Mouse (Mus musculus): ENCODE results near the gene Adamts6. TPM values are rescaled to one million over a fixed set of nuclear protein-coding genes. Genes with fewer than 3 reads are reported as not detected.

Gene Adamts6
- polyA plus RNA-seq, 1 experiment from 2014 or later: 7.1 TPM

GRCm38 (mm10) chr13:104504043-104504442 is 216.4 kb downstream of the Adamts6 start:
- no peak for ATAC-seq (replicated peaks; ENCODE audit: insufficient number of reproducible peaks, low FRiP score, low TSS enrichment)
- Histone ChIP-seq H3K4me2 (no peak overlapping the region), H3K36me3 (ENCODE audit: control insufficient read depth, insufficient read depth, low read length) (no peaks in the 10 kb centered on the region), H3K9me3 (replicated peaks; ENCODE audit: control insufficient read depth, low read length) (no peaks in the 10 kb centered on the region), H3K4me3 (ENCODE audit: low read depth, low read length) (no peak overlapping the region), H3K9ac (ENCODE audit: low read depth, low read length) (no peak overlapping the region), H3K27ac (ENCODE audit: low read depth, low read length) (no peak overlapping the region), H3K4me1 (ENCODE audit: control insufficient read depth, insufficient read depth, low read length) (no peaks in the 10 kb centered on the region), H3K27me3 (ENCODE audit: control insufficient read depth, insufficient read depth, low read length) (no peaks in the 10 kb centered on the region)
- 60% methylated on average over 1 of the region's 1 CpGs for WGBS (ENCODE audit: insufficient replicate concordance)

DNA sequence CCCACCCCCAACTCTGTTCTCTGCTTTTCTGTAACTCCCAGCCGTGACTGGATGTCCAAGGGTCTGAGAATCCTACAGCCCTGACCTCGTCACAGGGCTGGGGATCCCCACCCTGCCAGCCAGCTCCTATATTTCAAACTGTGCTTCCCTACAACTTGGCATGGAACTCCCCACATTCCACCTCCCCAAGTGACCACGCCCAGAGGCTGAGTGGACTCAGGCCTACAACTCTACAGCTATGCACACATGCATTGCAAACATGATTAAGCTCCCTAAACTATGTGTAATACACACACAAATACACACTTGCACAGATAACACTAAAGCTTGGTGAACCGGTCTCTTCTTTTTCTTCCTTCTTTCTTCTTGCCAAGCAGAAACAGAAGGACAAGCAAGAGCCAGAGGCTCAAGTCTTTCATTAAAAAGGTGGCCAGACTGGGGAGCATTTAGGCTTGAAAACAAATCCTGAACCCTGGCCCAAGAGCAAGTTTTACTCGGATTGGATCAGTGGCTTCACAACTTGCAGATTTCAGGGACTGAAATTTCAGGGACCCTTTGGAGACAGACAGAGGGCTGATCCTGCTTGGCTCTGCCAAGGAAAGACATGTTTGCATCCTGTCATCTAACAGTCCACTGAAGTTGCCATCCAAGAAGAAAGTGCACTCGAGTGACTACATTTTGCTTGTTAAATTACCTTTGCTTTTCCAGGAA is 218.7 kb downstream of the Adamts6 start:
- Histone ChIP-seq H3K36me3 (ENCODE audit: control insufficient read depth, insufficient read depth, low read length) (no peaks in the 10 kb centered on the region), H3K4me1 (ENCODE audit: control insufficient read depth, insufficient read depth, low read length) (no peaks in the 10 kb centered on the region), H3K9me3 (replicated peaks; ENCODE audit: control insufficient read depth, low read length) (no peaks in the 10 kb centered on the region), H3K4me3 (ENCODE audit: low read depth, low read length) (no peak overlapping the region), H3K9ac (ENCODE audit: low read depth, low read length) (no peak overlapping the region), H3K27me3 (ENCODE audit: control insufficient read depth, insufficient read depth, low read length) (no peaks in the 10 kb centered on the region), H3K27ac (ENCODE audit: low read depth, low read length) (no peak overlapping the region), H3K4me2 (no peak overlapping the region)
- 71% methylated on average over 6 of the region's 6 CpGs for WGBS (ENCODE audit: insufficient replicate concordance)
- ATAC-seq (replicated peaks; ENCODE audit: insufficient number of reproducible peaks, low FRiP score, low TSS enrichment): no peak

DNA sequence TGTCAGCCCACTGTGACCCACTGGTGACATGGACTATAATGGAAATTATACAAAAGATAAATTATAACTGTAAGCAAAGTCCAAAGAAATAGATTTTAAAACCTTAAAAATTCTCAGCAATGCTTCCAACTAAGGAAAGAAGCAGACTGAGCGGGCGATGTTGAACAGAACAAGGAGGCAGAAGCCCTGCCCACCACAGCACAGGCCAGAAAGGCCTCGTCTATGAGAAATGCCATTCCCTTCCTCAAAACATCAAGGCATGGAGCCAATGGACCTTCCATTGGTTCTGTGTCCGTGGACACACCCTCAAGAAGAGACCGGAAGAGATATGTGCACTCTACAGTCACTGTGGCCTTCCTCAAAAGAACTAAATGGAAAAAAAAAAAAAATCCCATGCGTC is 220.0 kb downstream of the Adamts6 start:
- H3K4me1 ChIP-seq (ENCODE audit: control insufficient read depth, insufficient read depth, low read length): no peaks in the 10 kb centered on the region
- 79% methylated on average over 6 of the region's 6 CpGs for whole genome bisulfite sequencing (ENCODE audit: insufficient replicate concordance)
- no peak overlapping the region for H3K4me2 ChIP-seq
- no peak overlapping the region for H3K9ac ChIP-seq (ENCODE audit: low read depth, low read length)
- H3K27me3 ChIP-seq (ENCODE audit: control insufficient read depth, insufficient read depth, low read length): no peaks in the 10 kb centered on the region
- no peaks in the 10 kb centered on the region for H3K9me3 ChIP-seq (replicated peaks; ENCODE audit: control insufficient read depth, low read length)
- no peak for ATAC-seq (replicated peaks; ENCODE audit: insufficient number of reproducible peaks, low FRiP score, low TSS enrichment)
- no peaks in the 10 kb centered on the region for H3K36me3 ChIP-seq (ENCODE audit: control insufficient read depth, insufficient read depth, low read length)
- no peak overlapping the region for H3K27ac ChIP-seq (ENCODE audit: low read depth, low read length)
- H3K4me3 ChIP-seq (ENCODE audit: low read depth, low read length): no peak overlapping the region

GRCm38 (mm10) chr13:104509561-104510493 is 222.2 kb downstream of the Adamts6 start:
- no peak for ATAC-seq (replicated peaks; ENCODE audit: insufficient number of reproducible peaks, low FRiP score, low TSS enrichment)
- Histone ChIP-seq H3K36me3 (ENCODE audit: control insufficient read depth, insufficient read depth, low read length) (no peaks in the 10 kb centered on the region), H3K4me2 (no peak overlapping the region), H3K27me3 (ENCODE audit: control insufficient read depth, insufficient read depth, low read length) (no peaks in the 10 kb centered on the region), H3K9ac (ENCODE audit: low read depth, low read length) (no peak overlapping the region), H3K4me1 (ENCODE audit: control insufficient read depth, insufficient read depth, low read length) (no peaks in the 10 kb centered on the region), H3K4me3 (ENCODE audit: low read depth, low read length) (no peak overlapping the region), H3K27ac (ENCODE audit: low read depth, low read length) (no peak overlapping the region), H3K9me3 (replicated peaks; ENCODE audit: control insufficient read depth, low read length) (no peaks in the 10 kb centered on the region)
- 69% methylated on average over 26 of the region's 26 CpGs for WGBS (ENCODE audit: insufficient replicate concordance)

- H3K27me3 ChIP-seq (ENCODE audit: control insufficient read depth, insufficient read depth, low read length): no peaks in the 10 kb centered on the region
- H3K4me3 ChIP-seq (ENCODE audit: low read depth, low read length): no peak overlapping the region
- H3K9me3 ChIP-seq (replicated peaks; ENCODE audit: control insufficient read depth, low read length): no peaks in the 10 kb centered on the region
- H3K36me3 ChIP-seq (ENCODE audit: control insufficient read depth, insufficient read depth, low read length): no peaks in the 10 kb centered on the region
- 86% methylated on average over 5 of the region's 5 CpGs for WGBS (ENCODE audit: insufficient replicate concordance)
- no peak overlapping the region for H3K4me2 ChIP-seq
- no peak overlapping the region for H3K9ac ChIP-seq (ENCODE audit: low read depth, low read length)
- H3K4me1 ChIP-seq (ENCODE audit: control insufficient read depth, insufficient read depth, low read length): no peaks in the 10 kb centered on the region
- ATAC-seq (replicated peaks; ENCODE audit: insufficient number of reproducible peaks, low FRiP score, low TSS enrichment): no peak
- H3K27ac ChIP-seq (ENCODE audit: low read depth, low read length): no peak overlapping the region
Observed at GRCm38 (mm10) chr13:104510766-104511165, 223.1 kb downstream of the Adamts6 start.

GRCm38 (mm10) chr13:104515054-104515453 is 227.4 kb downstream of the Adamts6 start:
- H3K4me1 ChIP-seq (ENCODE audit: control insufficient read depth, insufficient read depth, low read length): peaks cover 10% of the 10 kb centered on the region
- no peaks in the 10 kb centered on the region for H3K9me3 ChIP-seq (replicated peaks; ENCODE audit: control insufficient read depth, low read length)
- H3K4me2 ChIP-seq: no peak overlapping the region
- no peaks in the 10 kb centered on the region for H3K36me3 ChIP-seq (ENCODE audit: control insufficient read depth, insufficient read depth, low read length)
- no peak overlapping the region for H3K9ac ChIP-seq (ENCODE audit: low read depth, low read length)
- no peak for ATAC-seq (replicated peaks; ENCODE audit: insufficient number of reproducible peaks, low FRiP score, low TSS enrichment)
- no peak overlapping the region for H3K4me3 ChIP-seq (ENCODE audit: low read depth, low read length)
- H3K27ac ChIP-seq (ENCODE audit: low read depth, low read length): no peak overlapping the region
- WGBS (ENCODE audit: insufficient replicate concordance): 79% methylated on average over 1 of the region's 1 CpGs
- no peaks in the 10 kb centered on the region for H3K27me3 ChIP-seq (ENCODE audit: control insufficient read depth, insufficient read depth, low read length)

- peak overlapping the region; percentile 22; the same call in 1 of the 2 replicates for H3K27ac ChIP-seq (ENCODE audit: low read depth, low read length)
Observed at GRCm38 (mm10) chr13:104516146-104516545, 228.5 kb downstream of the Adamts6 start.

GRCm38 (mm10) chr13:104516766-104517364 is 229.2 kb downstream of the Adamts6 start:
- H3K4me2 ChIP-seq: no peak overlapping the region
- H3K27me3 ChIP-seq (ENCODE audit: control insufficient read depth, insufficient read depth, low read length): no peaks in the 10 kb centered on the region
- ATAC-seq (replicated peaks; ENCODE audit: insufficient number of reproducible peaks, low FRiP score, low TSS enrichment): no peak
- 46% methylated on average over 7 of the region's 7 CpGs for WGBS (ENCODE audit: insufficient replicate concordance)
- H3K4me1 ChIP-seq (ENCODE audit: control insufficient read depth, insufficient read depth, low read length): peaks cover 10% of the 10 kb centered on the region
- 0 out of 2 replicates have a peak, but pooled peaks cover 4% of the 10 kb centered on the region for H3K9me3 ChIP-seq (replicated peaks; ENCODE audit: control insufficient read depth, low read length)
- H3K27ac ChIP-seq (ENCODE audit: low read depth, low read length): peak overlapping the region; percentile 22
- H3K9ac ChIP-seq (ENCODE audit: low read depth, low read length): no peak overlapping the region
- no peak overlapping the region for H3K4me3 ChIP-seq (ENCODE audit: low read depth, low read length)
- no peaks in the 10 kb centered on the region for H3K36me3 ChIP-seq (ENCODE audit: control insufficient read depth, insufficient read depth, low read length)

More at GRCm38 (mm10) chr13:104516146-104516545, 228.5 kb downstream of the Adamts6 start:
- H3K36me3 ChIP-seq (ENCODE audit: control insufficient read depth, insufficient read depth, low read length): no peaks in the 10 kb centered on the region
- H3K9me3 ChIP-seq (replicated peaks; ENCODE audit: control insufficient read depth, low read length): 0 out of 2 replicates have a peak, but pooled peaks cover 4% of the 10 kb centered on the region
- peaks cover 10% of the 10 kb centered on the region for H3K4me1 ChIP-seq (ENCODE audit: control insufficient read depth, insufficient read depth, low read length)
- H3K27me3 ChIP-seq (ENCODE audit: control insufficient read depth, insufficient read depth, low read length): no peaks in the 10 kb centered on the region
- no peak overlapping the region for H3K4me3 ChIP-seq (ENCODE audit: low read depth, low read length)
- H3K4me2 ChIP-seq: no peak overlapping the region
- no peak overlapping the region for H3K9ac ChIP-seq (ENCODE audit: low read depth, low read length)
- ATAC-seq (replicated peaks; ENCODE audit: insufficient number of reproducible peaks, low FRiP score, low TSS enrichment): no peak
- 42% methylated on average over 4 of the region's 4 CpGs for WGBS (ENCODE audit: insufficient replicate concordance)
